Mouse (Mus musculus): ENCODE data around the gene Tbc1d8.

- TF ChIP-seq CTCF (IDR thresholded peaks at IDR 0.05; ENCODE audit: insufficient read depth, low read depth, low read length): no peak
- no peak for TF ChIP-seq POLR2A (IDR thresholded peaks at IDR 0.05; ENCODE audit: insufficient read depth, low read depth, low read length)
Measured at GRCm38 (mm10) chr1:39420987-39421386, 57.6 kb downstream of the Tbc1d8 start.
